Mouse (Mus musculus): Measurements from ENCODE around the gene Med13. TPM values are rescaled to one million over a fixed set of nuclear protein-coding genes. Genes with fewer than 3 reads are reported as not detected.

Med13 gene
- polyA plus RNA-seq, 1 experiment from 2014 or later, result 17.4 TPM

- no peaks in the 10 kb centered on the region for H3K27me3 ChIP-seq (ENCODE audit: control insufficient read depth, insufficient read depth, low read length)
- WGBS, result 58% methylated on average over 5 of the region's 5 CpGs
- H3K36me3 ChIP-seq (ENCODE audit: control insufficient read depth, insufficient read depth, low read length), result no peaks in the 10 kb centered on the region
- no peaks in the 10 kb centered on the region for H3K4me1 ChIP-seq (replicated peaks; ENCODE audit: control insufficient read depth, insufficient read depth, low read length)
- no peak overlapping the region for H3K4me2 ChIP-seq (replicated peaks; ENCODE audit: low read depth, low read length)
- ATAC-seq (ENCODE audit: low FRiP score) (no peak), DNase-seq (ENCODE audit: low spot score) (no peak)
- no peak overlapping the region for H3K9ac ChIP-seq (ENCODE audit: low read depth, low read length)
- H3K4me3 ChIP-seq (ENCODE audit: low read depth, low read length), result no peak overlapping the region
- H3K27ac ChIP-seq (ENCODE audit: low read depth, low read length), result no peak overlapping the region
- H3K9me3 ChIP-seq (ENCODE audit: control insufficient read depth, low read length), result no peaks in the 10 kb centered on the region
Measured at GRCm38 (mm10) chr11:86369003-86369402, 11.6 kb upstream of the Med13 start.

GRCm38 (mm10) chr11:86364709-86365452 is 7.5 kb upstream of the Med13 start:
- ATAC-seq (ENCODE audit: low FRiP score) (no peak), DNase-seq (ENCODE audit: low spot score) (no peak)
- no peak overlapping the region for H3K4me2 ChIP-seq (replicated peaks; ENCODE audit: low read depth, low read length)
- 85% methylated on average over 5 of the region's 5 CpGs for WGBS
- H3K27me3 ChIP-seq (ENCODE audit: control insufficient read depth, insufficient read depth, low read length), result no peaks in the 10 kb centered on the region
- H3K36me3 ChIP-seq (ENCODE audit: control insufficient read depth, insufficient read depth, low read length), result no peaks in the 10 kb centered on the region
- H3K4me1 ChIP-seq (replicated peaks; ENCODE audit: control insufficient read depth, insufficient read depth, low read length), result no peaks in the 10 kb centered on the region
- no peak overlapping the region for H3K27ac ChIP-seq (ENCODE audit: low read depth, low read length)
- no peak overlapping the region for H3K4me3 ChIP-seq (ENCODE audit: low read depth, low read length)
- no peaks in the 10 kb centered on the region for H3K9me3 ChIP-seq (ENCODE audit: control insufficient read depth, low read length)
- no peak overlapping the region for H3K9ac ChIP-seq (ENCODE audit: low read depth, low read length)

GRCm38 (mm10) chr11:86357984-86358528 is 654 bp upstream of the Med13 start:
- Histone ChIP-seq H3K27me3 (ENCODE audit: control insufficient read depth, insufficient read depth, low read length) (no peaks in the 10 kb centered on the region), H3K36me3 (ENCODE audit: control insufficient read depth, insufficient read depth, low read length) (no peaks in the 10 kb centered on the region), H3K4me1 (replicated peaks; ENCODE audit: control insufficient read depth, insufficient read depth, low read length) (peaks cover 3% of the 10 kb centered on the region), H3K27ac (ENCODE audit: low read depth, low read length) (peak overlapping the region; percentile 99), H3K9me3 (ENCODE audit: control insufficient read depth, low read length) (no peaks in the 10 kb centered on the region), H3K4me2 (replicated peaks; ENCODE audit: low read depth, low read length) (peak overlapping the region; percentile 14), H3K4me3 (ENCODE audit: low read depth, low read length) (peak overlapping the region; percentile 96), H3K9ac (ENCODE audit: low read depth, low read length) (peak overlapping the region; percentile 97)
- DNase-seq (ENCODE audit: low spot score), result peak; percentile 99
- peak; percentile 93 for ATAC-seq (ENCODE audit: low FRiP score)
- under 1% methylated on average over 45 of the region's 45 CpGs for WGBS

DNA sequence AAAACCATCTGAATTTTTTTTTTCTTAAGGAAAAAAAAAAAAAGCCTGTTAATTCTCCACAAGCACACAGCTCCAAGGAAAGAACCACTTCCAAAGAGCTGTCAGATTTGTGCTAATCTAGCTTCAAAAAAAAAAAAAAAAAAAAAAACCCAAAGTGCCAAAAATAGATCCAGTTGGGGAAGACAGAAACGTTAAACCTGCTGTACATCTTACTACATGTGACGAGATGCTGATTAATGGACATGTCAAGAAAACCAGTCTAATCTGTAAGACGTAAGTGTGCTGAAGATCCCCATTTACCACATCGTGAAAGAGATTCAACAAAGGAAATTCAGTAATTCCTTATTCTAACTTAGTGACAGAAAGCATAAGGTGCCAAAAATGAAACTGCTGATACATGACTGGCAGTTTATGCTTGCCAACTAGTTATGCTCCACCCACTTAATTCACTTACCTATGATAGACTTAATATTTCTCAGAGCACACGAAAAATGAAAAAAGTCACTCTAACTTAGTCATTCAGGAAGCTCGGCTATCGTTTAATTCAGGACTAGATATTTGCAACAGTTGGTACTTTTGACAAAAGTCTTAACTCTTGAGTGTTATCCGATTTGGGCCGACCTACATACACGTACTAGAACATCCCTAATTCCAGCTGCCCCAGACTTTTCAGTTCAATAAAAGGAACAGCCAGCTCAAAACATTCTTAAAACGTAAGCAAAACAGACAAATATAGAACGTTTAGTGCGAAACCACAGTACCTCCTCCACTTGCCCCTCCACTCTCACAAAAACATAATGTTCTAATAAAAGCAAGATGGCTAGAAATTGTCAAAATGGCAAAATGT is 1.2 kb downstream of the Med13 start:
- Histone ChIP-seq H3K36me3 (ENCODE audit: control insufficient read depth, insufficient read depth, low read length) (no peaks in the 10 kb centered on the region), H3K9ac (ENCODE audit: low read depth, low read length) (peak overlapping the region; percentile 97), H3K9me3 (ENCODE audit: control insufficient read depth, low read length) (no peaks in the 10 kb centered on the region), H3K4me1 (replicated peaks; ENCODE audit: control insufficient read depth, insufficient read depth, low read length) (peaks cover 3% of the 10 kb centered on the region), H3K4me2 (replicated peaks; ENCODE audit: low read depth, low read length) (peak overlapping the region; percentile 69), H3K4me3 (ENCODE audit: low read depth, low read length) (peak overlapping the region; percentile 96), H3K27me3 (ENCODE audit: control insufficient read depth, insufficient read depth, low read length) (no peaks in the 10 kb centered on the region), H3K27ac (ENCODE audit: low read depth, low read length) (no peak overlapping the region)
- 24% methylated on average over 13 of the region's 13 CpGs for WGBS
- ATAC-seq (ENCODE audit: low FRiP score), result no peak
- DNase-seq (ENCODE audit: low spot score), result peak; percentile 22

- Histone ChIP-seq H3K27ac (ENCODE audit: low read depth, low read length) (no peak overlapping the region), H3K9me3 (ENCODE audit: control insufficient read depth, low read length) (no peaks in the 10 kb centered on the region), H3K9ac (ENCODE audit: low read depth, low read length) (no peak overlapping the region), H3K27me3 (ENCODE audit: control insufficient read depth, insufficient read depth, low read length) (no peaks in the 10 kb centered on the region), H3K4me1 (replicated peaks; ENCODE audit: control insufficient read depth, insufficient read depth, low read length) (peaks cover 3% of the 10 kb centered on the region), H3K4me2 (replicated peaks; ENCODE audit: low read depth, low read length) (no peak overlapping the region), H3K36me3 (ENCODE audit: control insufficient read depth, insufficient read depth, low read length) (no peaks in the 10 kb centered on the region), H3K4me3 (ENCODE audit: low read depth, low read length) (no peak overlapping the region)
- WGBS, result 84% methylated on average over 3 of the region's 3 CpGs
- no peak for ATAC-seq (ENCODE audit: low FRiP score)
- DNase-seq (ENCODE audit: low spot score), result no peak
Measured at GRCm38 (mm10) chr11:86353586-86353985, 3.8 kb downstream of the Med13 start.

GRCm38 (mm10) chr11:86351766-86352315 is 5.6 kb downstream of the Med13 start:
- Histone ChIP-seq H3K9ac (ENCODE audit: low read depth, low read length) (no peak overlapping the region), H3K9me3 (ENCODE audit: control insufficient read depth, low read length) (no peaks in the 10 kb centered on the region), H3K27me3 (ENCODE audit: control insufficient read depth, insufficient read depth, low read length) (no peaks in the 10 kb centered on the region), H3K36me3 (ENCODE audit: control insufficient read depth, insufficient read depth, low read length) (no peaks in the 10 kb centered on the region), H3K4me3 (ENCODE audit: low read depth, low read length) (no peak overlapping the region), H3K27ac (ENCODE audit: low read depth, low read length) (no peak overlapping the region), H3K4me1 (replicated peaks; ENCODE audit: control insufficient read depth, insufficient read depth, low read length) (peaks cover 3% of the 10 kb centered on the region), H3K4me2 (replicated peaks; ENCODE audit: low read depth, low read length) (no peak overlapping the region)
- 46% methylated on average over 3 of the region's 3 CpGs for WGBS
- ATAC-seq (ENCODE audit: low FRiP score) (0 out of 2 replicates have a peak, but pooled peaks have one; percentile 33), DNase-seq (ENCODE audit: low spot score) (peak; percentile 28)

DNA sequence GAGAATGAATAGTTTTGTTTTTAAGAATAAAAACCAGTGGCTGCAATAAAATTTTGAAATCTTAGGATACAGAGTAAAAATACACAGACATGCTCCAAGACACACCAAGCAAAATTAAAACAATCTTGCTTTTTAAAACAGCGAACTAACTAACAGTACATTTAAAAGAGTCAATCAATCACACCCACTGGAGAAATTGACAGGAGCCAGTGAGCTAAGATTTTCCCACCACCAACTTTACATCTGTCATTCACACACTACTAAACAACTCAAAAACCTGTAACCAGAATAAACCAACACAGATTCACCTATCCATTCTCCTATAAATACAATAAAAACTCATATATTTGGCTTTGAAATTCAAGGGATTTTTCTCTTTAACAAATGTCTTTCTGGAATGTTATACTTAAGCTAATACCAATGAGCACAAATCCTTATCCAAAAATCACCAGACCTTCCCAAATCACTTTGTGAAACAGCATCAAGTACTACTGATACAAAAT is 6.7 kb downstream of the Med13 start:
- no peak overlapping the region for H3K27ac ChIP-seq (ENCODE audit: low read depth, low read length)
- WGBS, result 76% methylated on average over 1 of the region's 1 CpGs
- H3K4me3 ChIP-seq (ENCODE audit: low read depth, low read length), result no peak overlapping the region
- peaks cover 3% of the 10 kb centered on the region for H3K4me1 ChIP-seq (replicated peaks; ENCODE audit: control insufficient read depth, insufficient read depth, low read length)
- DNase-seq (ENCODE audit: low spot score), result no peak
- no peaks in the 10 kb centered on the region for H3K36me3 ChIP-seq (ENCODE audit: control insufficient read depth, insufficient read depth, low read length)
- no peaks in the 10 kb centered on the region for H3K9me3 ChIP-seq (ENCODE audit: control insufficient read depth, low read length)
- H3K4me2 ChIP-seq (replicated peaks; ENCODE audit: low read depth, low read length), result no peak overlapping the region
- no peak for ATAC-seq (ENCODE audit: low FRiP score)
- no peaks in the 10 kb centered on the region for H3K27me3 ChIP-seq (ENCODE audit: control insufficient read depth, insufficient read depth, low read length)
- H3K9ac ChIP-seq (ENCODE audit: low read depth, low read length), result no peak overlapping the region

DNA sequence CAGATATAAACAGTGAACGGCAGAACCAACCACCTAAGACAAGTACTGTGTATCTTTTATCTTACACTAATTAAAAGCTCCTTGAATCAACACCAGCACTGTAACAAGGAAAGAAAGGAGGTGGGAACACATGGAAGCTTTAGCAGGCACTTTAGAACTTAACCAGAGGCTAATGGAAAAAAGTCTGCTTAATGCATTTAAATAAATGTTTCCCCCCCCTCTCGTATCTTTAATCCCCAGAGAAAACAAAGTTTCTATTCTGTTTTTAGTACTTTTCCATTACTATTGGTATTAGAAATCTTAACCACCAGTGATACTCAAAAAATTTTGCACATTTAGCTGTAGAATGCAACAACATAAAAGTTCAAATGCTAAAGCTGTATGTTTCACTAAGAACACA is 8.1 kb downstream of the Med13 start:
- Histone ChIP-seq H3K9me3 (ENCODE audit: control insufficient read depth, low read length) (no peaks in the 10 kb centered on the region), H3K27ac (ENCODE audit: low read depth, low read length) (no peak overlapping the region), H3K9ac (ENCODE audit: low read depth, low read length) (no peak overlapping the region), H3K36me3 (ENCODE audit: control insufficient read depth, insufficient read depth, low read length) (no peaks in the 10 kb centered on the region), H3K27me3 (ENCODE audit: control insufficient read depth, insufficient read depth, low read length) (no peaks in the 10 kb centered on the region), H3K4me1 (replicated peaks; ENCODE audit: control insufficient read depth, insufficient read depth, low read length) (peaks cover 3% of the 10 kb centered on the region), H3K4me2 (replicated peaks; ENCODE audit: low read depth, low read length) (no peak overlapping the region), H3K4me3 (ENCODE audit: low read depth, low read length) (no peak overlapping the region)
- ATAC-seq (ENCODE audit: low FRiP score) (no peak), DNase-seq (ENCODE audit: low spot score) (no peak)
- WGBS, result 82% methylated on average over 2 of the region's 2 CpGs

All from hindbrain, embryonic 11.5 days (tissue).